In the genomic region with DNA sequence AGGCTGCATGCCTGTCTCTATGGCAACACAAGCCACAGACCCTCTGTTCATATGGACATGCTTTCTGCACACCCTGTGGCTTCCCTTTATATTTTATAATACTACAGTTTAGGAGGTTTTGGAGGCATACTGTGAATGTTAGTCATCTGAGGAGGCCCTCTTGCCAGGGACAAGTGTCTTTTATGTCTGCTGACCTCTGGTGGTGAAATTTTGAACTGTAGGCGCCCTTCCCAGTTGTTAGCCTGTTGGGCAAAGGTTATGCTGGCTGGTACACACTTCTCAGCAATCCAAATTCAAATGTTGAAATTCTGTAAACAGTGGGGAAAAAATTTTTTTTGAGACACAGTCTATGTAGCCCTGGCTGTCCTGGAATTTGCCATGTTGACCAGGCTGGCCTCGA, we compare ENCODE assay signal across 9 mouse cellular contexts. TPM values are rescaled to one million over a fixed set of nuclear protein-coding genes. Genes with fewer than 3 reads are reported as not detected.
DNase-seq lines count a peak whose midpoint lies in the region; ATAC-seq and TF ChIP-seq lines count a peak whose summit lies in the region.
"Had no signal": no experiment of that assay in that cellular context is flagged by ENCODE, and none has a peak within 500 bp of the region (broad histone marks: within the 10 kb centered on the region; RNA-seq: fewer than 3 reads in every experiment).

No protein-coding gene starts in this region.

- TF ChIP-seq CTCF in midbrain, postnatal 0 days (IDR thresholded peaks at IDR 0.05): peak; percentile 86

- no peaks in the 10 kb centered on the region for H3K9me3 ChIP-seq in kidney, embryonic 15.5 days (replicated peaks)
- no peaks in the 10 kb centered on the region for H3K9me3 ChIP-seq in midbrain, postnatal 0 days (ENCODE audit: low read length)
- H3K9me3 ChIP-seq: embryonic facial prominence, embryonic 12.5 days had no signal

- no peak overlapping the region for H3K9ac ChIP-seq in kidney, embryonic 15.5 days
- H3K9ac ChIP-seq in midbrain, postnatal 0 days (replicated peaks; ENCODE audit: low read length, poor library complexity, severe bottlenecking): no peak overlapping the region
- H3K9ac ChIP-seq: embryonic facial prominence, embryonic 12.5 days had no signal

- no peak overlapping the region for H3K4me2 ChIP-seq in kidney, embryonic 15.5 days
- no peak overlapping the region for H3K4me2 ChIP-seq in midbrain, postnatal 0 days (ENCODE audit: low read depth, low read length, poor library complexity, severe bottlenecking)
- H3K4me2 ChIP-seq: embryonic facial prominence, embryonic 12.5 days had no signal

- peak; percentile 80 for DNase-seq in kidney, adult 11 months
- DNase-seq in c-Kit-positive CD71-positive TER-119-positive erythroid progenitor cells, embryonic 14.5 days (ENCODE audit: low spot score): peak; percentile 79
- peak; percentile 89 for DNase-seq in induced T-regulatory cell, adult 2 months (ENCODE audit: low read depth)
- peak; percentile 67 to 77 for DNase-seq in left cerebral cortex, postnatal 10 days (ENCODE audit: extremely low spot score in 1 of 2, low spot score in 2 of 2)
- peak; percentile 83 for DNase-seq in midbrain, postnatal 0 days (ENCODE audit: low spot score)
- peak; percentile 60 to 70 for DNase-seq in spleen, postnatal 36 days (ENCODE audit: low spot score in 2 of 2)

- no peak overlapping the region for H3K4me3 ChIP-seq in kidney, embryonic 15.5 days (replicated peaks)
- H3K4me3 ChIP-seq in midbrain, postnatal 0 days (ENCODE audit: low read depth, low read length): no peak overlapping the region
- H3K4me3 ChIP-seq: embryonic facial prominence, embryonic 12.5 days had no signal

- ATAC-seq in kidney, embryonic 15.5 days (replicated peaks; ENCODE audit: low FRiP score): no peak
- ATAC-seq in frontal cortex, adult (ENCODE audit: low TSS enrichment): peak; percentile 73; the same call in 1 of the 2 replicates
- no peak for ATAC-seq in midbrain, postnatal 0 days (ENCODE audit: low FRiP score)

- 50% methylated on average over 2 of the region's 2 CpGs for WGBS in kidney, embryonic 15.5 days
- 47% methylated on average over 2 of the region's 2 CpGs for WGBS in midbrain, postnatal 0 days

- 0 out of 2 replicates have a peak, but pooled peaks cover 2% of the 10 kb centered on the region for H3K4me1 ChIP-seq in kidney, embryonic 15.5 days
- no peaks in the 10 kb centered on the region for H3K4me1 ChIP-seq in midbrain, postnatal 0 days (ENCODE audit: insufficient read depth, low read length)
- H3K4me1 ChIP-seq: embryonic facial prominence, embryonic 12.5 days had no signal

- intact Hi-C loops in left cerebral cortex, postnatal 10 days (cut with DNase I): loop anchor here (5.0 kb wide), 1 partner anchor 60 kb away; no protein-coding TSS in a partner anchor

- H3K27me3 ChIP-seq in kidney, embryonic 15.5 days: no peaks in the 10 kb centered on the region
- H3K27me3 ChIP-seq in midbrain, postnatal 0 days (ENCODE audit: insufficient read depth, low read length): no peaks in the 10 kb centered on the region
- H3K27me3 ChIP-seq: embryonic facial prominence, embryonic 12.5 days had no signal

- H3K36me3 ChIP-seq in kidney, embryonic 15.5 days: peaks cover 9% of the 10 kb centered on the region
- no peaks in the 10 kb centered on the region; the same call in 1 of the 2 replicates for H3K36me3 ChIP-seq in midbrain, postnatal 0 days (ENCODE audit: insufficient read depth, low read length)
- H3K36me3 ChIP-seq: embryonic facial prominence, embryonic 12.5 days had no signal

- H3K27ac ChIP-seq in kidney, embryonic 15.5 days: no peak overlapping the region
- H3K27ac ChIP-seq in midbrain, postnatal 0 days (ENCODE audit: low read depth, low read length): no peak overlapping the region
- H3K27ac ChIP-seq: embryonic facial prominence, embryonic 12.5 days had no signal

RNA-seq across cellular contexts. Expression of a gene that starts 2.7 kb away (rescaled TPM):
- 0.75 and 1.7 TPM in 2 replicates for polyA plus RNA-seq in kidney, embryonic 15.5 days (2015; fragmentation: Nextera tagmentation; extraction: Ambion mirVana)
- under 1 TPM in 1 of 2 experiments, not detected in 1; 0.81 TPM for total RNA-seq in left cerebral cortex, postnatal 10 days (2021)
- 0.38 and 0.85 TPM in 2 replicates for total RNA-seq in midbrain, postnatal 0 days (2014; rRNA removed)
- polyA plus RNA-seq in midbrain, postnatal 0 days (2015; fragmentation: Nextera tagmentation; extraction: Ambion mirVana): 0.60 and 1.0 TPM in 2 replicates

RNA-seq across cellular contexts. Expression of a gene that starts 16.3 kb away (rescaled TPM):
- polyA plus RNA-seq in kidney, embryonic 15.5 days (2015; fragmentation: Nextera tagmentation; extraction: Ambion mirVana): 82.9 and 86.1 TPM in 2 replicates
- total RNA-seq in left cerebral cortex, postnatal 10 days (2021): 10 to 100 TPM; 19.1 to 21.6 TPM
- total RNA-seq in midbrain, postnatal 0 days (2014; rRNA removed): 23.1 and 23.2 TPM in 2 replicates
- 93.5 and 99.1 TPM in 2 replicates for polyA plus RNA-seq in midbrain, postnatal 0 days (2015; fragmentation: Nextera tagmentation; extraction: Ambion mirVana)

RNA-seq across cellular contexts. Expression of a gene that starts 27.8 kb away (rescaled TPM):
- 210 and 217 TPM in 2 replicates for polyA plus RNA-seq in kidney, embryonic 15.5 days (2015; fragmentation: Nextera tagmentation; extraction: Ambion mirVana)
- total RNA-seq in left cerebral cortex, postnatal 10 days (2021): 100 to 1,000 TPM; 457 to 465 TPM
- total RNA-seq in midbrain, postnatal 0 days (2014; rRNA removed): 150 and 181 TPM in 2 replicates
- 90.3 and 103 TPM in 2 replicates for polyA plus RNA-seq in midbrain, postnatal 0 days (2015; fragmentation: Nextera tagmentation; extraction: Ambion mirVana)

RNA-seq across cellular contexts. Expression of a gene that starts 36.5 kb away (rescaled TPM):
- 10.8 and 11.1 TPM in 2 replicates for polyA plus RNA-seq in kidney, embryonic 15.5 days (2015; fragmentation: Nextera tagmentation; extraction: Ambion mirVana)
- 10 to 100 TPM; 23.1 to 26.4 TPM for total RNA-seq in left cerebral cortex, postnatal 10 days (2021)
- total RNA-seq in midbrain, postnatal 0 days (2014; rRNA removed): 20.9 and 25.6 TPM in 2 replicates
- 2.2 and 2.8 TPM in 2 replicates for polyA plus RNA-seq in midbrain, postnatal 0 days (2015; fragmentation: Nextera tagmentation; extraction: Ambion mirVana)
